Mouse (Mus musculus) small intestine, adult 2 months (tissue): ENCODE results near the gene Zfp120. TPM values are rescaled to one million over a fixed set of nuclear protein-coding genes. Genes with fewer than 3 reads are reported as not detected.
A peak's percentile ranks its signal among the peaks of the same experiment; 100 is the strongest.
"Not testable (repeated sequence)": the region's sequence is repeated elsewhere in the genome, so short reads cannot be mapped to it uniquely, and the experiment has no call there.

ENCODE experiments used
- H3K27ac ChIP-seq: fragments of 200-500 bp; 2 replicates; pipeline ENCODE4 v1.5.1; 2012; ENCODE audit warnings: low read depth, low read length, control low read depth, inconsistent platforms; ENCODE audit not compliant: insufficient read depth
- H3K27me3 ChIP-seq: fragments of 200-500 bp; 2 replicates; pipeline ENCODE4 v1.6.1; 2012; ENCODE audit warnings: mild to moderate bottlenecking, moderate library complexity, low read length, inconsistent platforms; ENCODE audit not compliant: control insufficient read depth, insufficient read depth
- H3K36me3 ChIP-seq: fragments of 200-500 bp; 2 replicates; pipeline ENCODE4 v1.6.1; 2012; ENCODE audit warnings: mild to moderate bottlenecking, low read length, control low read depth, inconsistent platforms; ENCODE audit not compliant: control insufficient read depth, insufficient read depth
- H3K4me1 ChIP-seq: fragments of 200-500 bp; 2 replicates; pipeline ENCODE4 v1.6.1; 2012; ENCODE audit warnings: low read length, inconsistent platforms, mixed read lengths; ENCODE audit not compliant: control insufficient read depth, insufficient read depth, insufficient read length
- H3K4me3 ChIP-seq: fragments of 200-500 bp; 2 replicates; pipeline ENCODE4 v1.5.1; 2012; ENCODE audit warnings: low read depth, mild to moderate bottlenecking, control low read depth, inconsistent platforms, low read length, moderate library complexity
- CTCF ChIP-seq: fragments of 200-500 bp; IDR thresholded peaks from 2 replicates; pipeline ENCODE4 v1.5.1; 2012; ENCODE audit warnings: low read depth, mild to moderate bottlenecking, control low read depth, inconsistent platforms, low read length, moderate library complexity, mixed read lengths; ENCODE audit not compliant: insufficient replicate concordance, insufficient read length; ENCODE audit errors: extremely low read depth
- POLR2A ChIP-seq: fragments of 200-500 bp; IDR thresholded peaks from 2 replicates; pipeline ENCODE4 v1.6.1; 2012; ENCODE audit warnings: low read depth, mild to moderate bottlenecking, control low read depth, inconsistent platforms, low read length, moderate library complexity
- whole genome bisulfite sequencing: fragments of 180-500 bp; shearing (Covaris S2); methylation state at CpG from one replicate; pipeline ENCODE4 v1.1.7; 2018; 5-methylcytosine and 5-hydroxymethylcytosine counted together
- polyA plus RNA-seq: library from polyadenylated mRNA; depleted of rRNA; stranded (reverse); fragments of >200 nt; gene quantifications from 2 replicates; pipeline ENCODE4 v1.2.3, GENCODE M21; 2012; rRNA removed

Gene Zfp120
- 0.23 and 0.47 TPM in 2 replicates for polyA plus RNA-seq

DNA sequence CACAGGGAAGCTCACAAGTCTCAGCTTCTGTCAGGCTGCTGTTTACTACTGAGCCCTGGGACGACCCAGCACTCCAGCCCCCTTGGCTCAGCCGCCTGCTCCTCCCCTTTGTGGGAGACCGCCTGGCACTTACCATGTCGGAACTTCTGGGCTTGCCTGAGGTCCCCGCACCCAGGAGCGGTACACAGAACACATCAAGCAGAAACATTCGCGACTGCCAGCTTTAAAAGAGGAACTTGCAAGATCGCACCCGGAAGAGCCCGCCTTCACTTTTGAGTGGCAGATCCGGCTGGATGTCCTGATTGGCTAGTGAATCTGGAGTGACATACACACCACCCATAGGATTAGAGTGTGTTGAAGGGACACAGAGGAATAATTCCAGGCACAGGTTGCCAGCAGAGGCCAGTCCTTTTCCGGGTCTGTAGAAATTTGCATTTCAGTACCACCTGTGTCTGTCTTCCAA, at the start of gene Zfp120:
TSS of gene Zfp120 (minus strand) at position 274 of the 463 bp plus-strand sequence.
- peak; percentile 60; the same call in 1 of the 2 replicates for TF ChIP-seq POLR2A
- no peak for TF ChIP-seq CTCF
- Histone ChIP-seq H3K27me3 (no peaks in the 10 kb centered on the region), H3K4me3 (peak within 1 kb of the TSS; percentile 98), H3K27ac (peak within 1 kb of the TSS; percentile 65), H3K4me1 (peaks cover 3% of the 10 kb centered on the region; the same call in 1 of the 2 replicates), H3K36me3 (0 out of 2 replicates have a peak, but pooled peaks cover 2% of the 10 kb centered on the region)
- 0% methylated on average over 13 of the region's 13 CpGs for WGBS

DNA sequence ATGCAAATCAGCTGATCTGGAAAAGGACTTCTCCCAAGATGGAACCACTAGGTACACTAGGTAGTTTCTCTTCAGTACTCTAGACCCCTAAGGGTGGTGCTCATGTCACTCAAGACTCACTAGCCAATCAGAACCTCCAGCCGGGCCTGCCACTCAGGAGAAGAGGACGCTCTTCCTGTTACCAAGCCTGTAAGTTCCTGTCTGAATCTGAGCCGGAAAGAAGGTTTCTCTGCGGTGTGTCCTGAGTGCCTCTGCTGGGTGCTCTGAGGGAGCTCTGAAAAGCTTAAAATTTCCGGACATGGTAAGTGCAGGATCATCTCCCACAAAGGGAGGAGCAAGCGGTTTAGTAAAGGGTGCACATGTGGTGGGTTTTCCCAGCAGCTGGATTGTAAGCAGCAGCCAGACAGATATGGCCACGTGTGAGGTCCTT, 45.1 kb upstream of the Zfp120 start, which contains the start of gene Gm14139:
TSS of gene Gm14139 (plus strand) at position 186 of the 430 bp plus-strand sequence.
- not testable (repeated sequence) for H3K4me3 ChIP-seq, H3K27me3 ChIP-seq, H3K4me1 ChIP-seq, H3K27ac ChIP-seq, H3K36me3 ChIP-seq
- whole genome bisulfite sequencing, result 77% methylated on average over 7 of the region's 7 CpGs

DNA sequence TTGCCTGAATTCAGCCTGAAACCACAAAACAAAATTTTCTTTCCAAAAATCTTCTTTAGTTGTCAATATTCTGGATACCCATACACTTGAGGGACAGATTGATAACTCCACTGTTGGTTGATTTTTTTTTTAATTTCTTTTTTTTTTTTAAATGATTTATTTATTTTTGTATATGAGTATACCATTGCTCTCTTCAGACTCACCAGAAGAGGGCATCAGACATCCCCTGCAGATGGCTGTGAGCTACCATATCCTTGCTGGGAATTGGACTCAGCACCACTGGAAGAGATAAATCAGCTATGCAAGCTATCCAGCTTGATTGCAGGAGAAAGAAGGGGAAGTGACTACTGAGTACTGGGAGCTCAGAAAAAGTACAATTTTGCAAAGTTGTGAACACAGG, 44.5 kb upstream of the Zfp120 start:
- not testable (repeated sequence) for H3K4me3 ChIP-seq, H3K27ac ChIP-seq, H3K36me3 ChIP-seq, H3K27me3 ChIP-seq, H3K4me1 ChIP-seq

DNA sequence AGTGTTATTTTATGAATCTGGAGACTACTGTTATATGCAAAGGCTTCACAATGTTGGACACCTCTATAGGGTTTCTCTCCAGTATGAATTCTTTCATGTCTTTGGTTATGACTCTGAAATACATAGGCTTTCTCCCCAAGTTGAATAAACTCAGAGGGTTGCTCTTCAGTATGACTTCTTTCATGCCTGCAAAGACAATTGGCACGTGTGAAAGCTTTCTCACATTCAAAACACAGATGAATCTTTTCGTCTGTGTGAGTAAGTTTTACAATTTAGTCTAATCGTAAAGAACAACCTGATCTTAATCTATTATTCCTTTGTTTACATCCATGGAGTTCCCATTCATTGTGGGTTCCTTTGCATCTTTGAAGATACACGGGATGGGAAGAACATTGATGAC, 43.1 kb upstream of the Zfp120 start, which contains the start of gene Gm10770:
TSS of gene Gm10770 (minus strand) at position 101 of the 400 bp plus-strand sequence.
- not testable (repeated sequence) for H3K36me3 ChIP-seq, H3K4me1 ChIP-seq, H3K27ac ChIP-seq, H3K4me3 ChIP-seq, H3K27me3 ChIP-seq
- 80% methylated on average over 4 of the region's 4 CpGs for WGBS

DNA sequence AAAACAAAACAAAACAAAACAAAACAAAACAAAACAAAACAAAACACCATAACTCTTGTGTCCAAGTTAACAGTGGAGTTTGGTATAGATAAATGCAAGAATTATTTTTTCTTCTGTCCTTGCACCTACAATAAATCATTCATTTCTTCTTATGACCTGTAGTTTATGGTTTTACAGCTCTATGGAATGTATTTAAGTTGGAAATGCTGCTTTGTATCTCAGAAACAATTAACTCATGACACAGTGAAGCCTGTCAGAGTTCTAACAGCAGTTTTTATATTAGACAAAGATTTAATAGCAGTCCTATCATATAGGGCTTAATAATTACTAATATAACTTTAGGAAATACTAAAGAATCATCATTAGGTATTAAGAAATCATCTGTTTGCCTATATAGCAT, 37.3 kb upstream of the Zfp120 start:
- Histone ChIP-seq H3K36me3 (no peaks in the 10 kb centered on the region), H3K27me3 (no peaks in the 10 kb centered on the region), H3K4me1 (no peaks in the 10 kb centered on the region), H3K4me3 (no peak overlapping the region), H3K27ac (no peak overlapping the region)
- no peak for TF ChIP-seq POLR2A
- no peak for TF ChIP-seq CTCF

DNA sequence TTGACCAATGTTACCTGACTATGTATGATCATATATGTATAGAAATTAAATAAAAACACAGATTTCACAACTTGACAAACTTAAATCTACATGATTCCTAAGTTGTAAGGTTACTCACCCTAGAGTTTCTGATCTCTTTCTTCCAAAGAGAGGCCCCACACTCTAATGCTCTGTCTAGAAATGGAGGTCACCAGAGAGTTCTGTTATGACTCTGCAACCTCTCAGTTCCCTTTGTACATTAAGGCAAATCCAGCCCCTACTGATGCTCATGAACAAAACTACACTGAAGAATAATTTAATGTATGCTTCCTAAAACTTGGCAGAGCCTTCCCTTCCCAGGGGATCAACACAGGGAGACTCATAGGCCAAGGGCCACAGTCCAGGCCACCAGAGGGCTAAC, 30.2 kb upstream of the Zfp120 start:
- H3K27ac ChIP-seq, result no peak overlapping the region
- H3K4me3 ChIP-seq, result no peak overlapping the region
- TF ChIP-seq POLR2A, result no peak
- TF ChIP-seq CTCF, result no peak
- no peaks in the 10 kb centered on the region for H3K27me3 ChIP-seq
- H3K4me1 ChIP-seq, result no peaks in the 10 kb centered on the region
- no peaks in the 10 kb centered on the region for H3K36me3 ChIP-seq

DNA sequence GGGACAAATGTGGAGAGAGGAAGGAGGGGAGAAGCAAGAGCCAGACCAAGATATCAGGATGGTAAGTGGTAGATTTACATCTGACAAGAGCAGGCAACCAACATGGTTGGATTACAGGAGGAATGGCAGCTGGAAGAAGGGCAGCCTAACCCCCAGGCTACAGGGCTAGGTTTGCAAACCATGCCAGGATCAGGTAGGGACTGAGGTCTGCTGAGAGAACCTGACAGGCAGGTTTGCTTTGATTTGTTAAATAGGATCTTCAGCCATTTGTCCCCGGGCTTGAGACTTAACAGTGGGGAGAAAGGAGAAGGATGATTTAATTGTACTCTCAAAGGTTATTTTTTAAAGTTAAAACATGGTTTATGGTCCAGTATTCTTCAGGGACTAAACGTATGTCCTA, 3.7 kb downstream of the Zfp120 start:
- Histone ChIP-seq H3K36me3 (peaks cover 4% of the 10 kb centered on the region; the same call in 1 of the 2 replicates), H3K4me1 (peaks cover 3% of the 10 kb centered on the region; the same call in 1 of the 2 replicates), H3K27ac (no peak overlapping the region), H3K27me3 (no peaks in the 10 kb centered on the region), H3K4me3 (no peak overlapping the region)
- WGBS, result 71% methylated on average over 2 of the region's 2 CpGs
- TF ChIP-seq CTCF (no peak), POLR2A (no peak)

DNA sequence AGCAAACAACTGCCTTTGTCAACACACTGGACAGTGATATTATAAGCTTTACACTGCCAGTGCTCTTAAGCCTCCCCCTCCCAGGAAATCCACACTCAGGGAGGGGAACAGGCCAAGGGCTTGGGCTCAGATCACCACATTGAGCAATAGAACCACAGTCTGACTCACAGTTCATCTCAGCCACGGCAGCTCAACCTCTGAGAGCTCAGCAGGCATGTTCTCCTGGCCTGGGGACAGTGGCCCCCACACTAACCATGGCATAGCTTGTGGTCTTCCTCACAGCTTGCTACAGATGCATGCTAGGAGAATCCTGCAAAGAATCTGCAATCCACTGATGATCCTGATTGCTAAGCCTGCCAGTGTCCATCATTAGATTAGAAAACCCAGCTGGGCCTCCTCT, 4.5 kb downstream of the Zfp120 start:
- WGBS, result 61% methylated on average over 1 of the region's 1 CpGs
- H3K4me1 ChIP-seq, H3K27ac ChIP-seq, H3K27me3 ChIP-seq, H3K36me3 ChIP-seq, H3K4me3 ChIP-seq: not testable (repeated sequence)
